Mouse (Mus musculus): Measurements from ENCODE around the gene Hoxa10.

Hoxa10 gene

GRCm38 (mm10) chr6:52203371-52204049 is 37.1 kb downstream of the Hoxa10 start:
- DNase-seq = peak; percentile 60

- peak; percentile 60 for DNase-seq
These were observed 37.6 kb downstream of the Hoxa10 start for GRCm38 (mm10) chr6:52203121-52203370.

- DNase-seq = no peak
These were observed 38.1 kb downstream of the Hoxa10 start for GRCm38 (mm10) chr6:52202362-52203120.

- no peak for DNase-seq
These were observed 39.4 kb downstream of the Hoxa10 start for GRCm38 (mm10) chr6:52201269-52201668.

GRCm38 (mm10) chr6:52200751-52201250 is 39.9 kb downstream of the Hoxa10 start:
- DNase-seq = no peak

GRCm38 (mm10) chr6:52200073-52200750 is 40.4 kb downstream of the Hoxa10 start:
- DNase-seq = no peak

GRCm38 (mm10) chr6:52197271-52197670 is 43.4 kb downstream of the Hoxa10 start:
- peak; percentile 81 for DNase-seq

GRCm38 (mm10) chr6:52196811-52197210 is 43.8 kb downstream of the Hoxa10 start:
- peak; percentile 8 for DNase-seq

- DNase-seq = peak; percentile 41
These were observed 46.0 kb downstream of the Hoxa10 start for GRCm38 (mm10) chr6:52194690-52195089.

- DNase-seq = peak; percentile 96
These were observed 48.6 kb downstream of the Hoxa10 start for GRCm38 (mm10) chr6:52191860-52192550.

- peak; percentile 52 for DNase-seq
These were observed 49.5 kb downstream of the Hoxa10 start, which contains the start of gene Hoxa4 for GRCm38 (mm10) chr6:52190906-52191810. Gene Hoxa4 (minus strand): TSS chr6:52191753.

- peak; percentile 43 for DNase-seq
These were observed 50.2 kb downstream of the Hoxa10 start for GRCm38 (mm10) chr6:52190410-52190809.

GRCm38 (mm10) chr6:52189909-52190308 is 50.7 kb downstream of the Hoxa10 start:
- peak; percentile 40 for DNase-seq

- peak; percentile 58 for DNase-seq
These were observed 51.5 kb downstream of the Hoxa10 start for GRCm38 (mm10) chr6:52189172-52189591.

GRCm38 (mm10) chr6:52186500-52186899 is 54.2 kb downstream of the Hoxa10 start:
- peak; percentile 39 for DNase-seq

GRCm38 (mm10) chr6:52185834-52186233 is 54.8 kb downstream of the Hoxa10 start:
- peak; percentile 41 for DNase-seq

GRCm38 (mm10) chr6:52185222-52185621 is 55.4 kb downstream of the Hoxa10 start:
- DNase-seq = peak; percentile 64

GRCm38 (mm10) chr6:52184668-52185067 is 56.0 kb downstream of the Hoxa10 start:
- DNase-seq = peak; percentile 46

- DNase-seq = peak; percentile 78
These were observed 57.2 kb downstream of the Hoxa10 start for GRCm38 (mm10) chr6:52183311-52184080.

- DNase-seq = no peak
These were observed 57.9 kb downstream of the Hoxa10 start for GRCm38 (mm10) chr6:52182793-52183192.

- no peak for DNase-seq
These were observed 58.6 kb downstream of the Hoxa10 start for GRCm38 (mm10) chr6:52182030-52182429.

Data from kidney, postnatal 14 days (tissue).